Mouse (Mus musculus) small intestine, adult 2 months (tissue): Measurements from ENCODE around the gene B4galt4. TPM values are rescaled to one million over a fixed set of nuclear protein-coding genes. Genes with fewer than 3 reads are reported as not detected.

Source experiments
- H3K27ac ChIP-seq: fragments of 200-500 bp; 2 replicates; pipeline ENCODE4 v1.5.1; 2012; ENCODE audit warnings: low read depth, low read length, control low read depth, inconsistent platforms; ENCODE audit not compliant: insufficient read depth
- H3K27me3 ChIP-seq: fragments of 200-500 bp; 2 replicates; pipeline ENCODE4 v1.6.1; 2012; ENCODE audit warnings: mild to moderate bottlenecking, moderate library complexity, low read length, inconsistent platforms; ENCODE audit not compliant: control insufficient read depth, insufficient read depth
- H3K36me3 ChIP-seq: fragments of 200-500 bp; 2 replicates; pipeline ENCODE4 v1.6.1; 2012; ENCODE audit warnings: mild to moderate bottlenecking, low read length, control low read depth, inconsistent platforms; ENCODE audit not compliant: control insufficient read depth, insufficient read depth
- H3K4me1 ChIP-seq: fragments of 200-500 bp; 2 replicates; pipeline ENCODE4 v1.6.1; 2012; ENCODE audit warnings: low read length, inconsistent platforms, mixed read lengths; ENCODE audit not compliant: control insufficient read depth, insufficient read depth, insufficient read length
- H3K4me3 ChIP-seq: fragments of 200-500 bp; 2 replicates; pipeline ENCODE4 v1.5.1; 2012; ENCODE audit warnings: low read depth, mild to moderate bottlenecking, control low read depth, inconsistent platforms, low read length, moderate library complexity
- CTCF ChIP-seq: fragments of 200-500 bp; IDR thresholded peaks from 2 replicates; pipeline ENCODE4 v1.5.1; 2012; ENCODE audit warnings: low read depth, mild to moderate bottlenecking, control low read depth, inconsistent platforms, low read length, moderate library complexity, mixed read lengths; ENCODE audit not compliant: insufficient replicate concordance, insufficient read length; ENCODE audit errors: extremely low read depth
- POLR2A ChIP-seq: fragments of 200-500 bp; IDR thresholded peaks from 2 replicates; pipeline ENCODE4 v1.6.1; 2012; ENCODE audit warnings: low read depth, mild to moderate bottlenecking, control low read depth, inconsistent platforms, low read length, moderate library complexity
- WGBS: fragments of 180-500 bp; shearing (Covaris S2); methylation state at CpG from one replicate; pipeline ENCODE4 v1.1.7; 2018; 5-methylcytosine and 5-hydroxymethylcytosine counted together
- polyA plus RNA-seq: library from polyadenylated mRNA; depleted of rRNA; stranded (reverse); fragments of >200 nt; gene quantifications from 2 replicates; pipeline ENCODE4 v1.2.3, GENCODE M21; 2012

B4galt4 gene
- polyA plus RNA-seq, 1 experiment, result 8.7 TPM

GRCm38 (mm10) chr16:38702316-38702715, 39.7 kb upstream of the B4galt4 start:
- H3K27me3 ChIP-seq, result no peaks in the 10 kb centered on the region
- H3K4me1 ChIP-seq, result peaks cover 4% of the 10 kb centered on the region
- TF ChIP-seq CTCF (no peak), POLR2A (no peak)
- 88% methylated on average over 3 of the region's 3 CpGs for WGBS
- no peaks in the 10 kb centered on the region for H3K36me3 ChIP-seq
- H3K4me3 ChIP-seq, result no peak overlapping the region
- no peak overlapping the region for H3K27ac ChIP-seq

GRCm38 (mm10) chr16:38703501-38703900, 38.6 kb upstream of the B4galt4 start:
- Histone ChIP-seq H3K27ac (no peak overlapping the region), H3K36me3 (no peaks in the 10 kb centered on the region), H3K4me3 (no peak overlapping the region), H3K27me3 (no peaks in the 10 kb centered on the region), H3K4me1 (peaks cover 4% of the 10 kb centered on the region)
- TF ChIP-seq CTCF (no peak), POLR2A (no peak)
- 73% methylated on average over 6 of the region's 6 CpGs for WGBS

- H3K4me3 ChIP-seq, result no peak overlapping the region
- 44% methylated on average over 9 of the region's 9 CpGs for WGBS
- H3K27me3 ChIP-seq, result no peaks in the 10 kb centered on the region
- H3K27ac ChIP-seq, result no peak overlapping the region
- no peaks in the 10 kb centered on the region for H3K36me3 ChIP-seq
- TF ChIP-seq CTCF, result no peak
- no peak for TF ChIP-seq POLR2A
- peaks cover 4% of the 10 kb centered on the region for H3K4me1 ChIP-seq
Observed at GRCm38 (mm10) chr16:38705531-38706281, 36.4 kb upstream of the B4galt4 start.

GRCm38 (mm10) chr16:38706782-38707181, 35.3 kb upstream of the B4galt4 start:
- H3K27ac ChIP-seq, result no peak overlapping the region
- 67% methylated on average over 7 of the region's 7 CpGs for WGBS
- TF ChIP-seq CTCF (no peak), POLR2A (no peak)
- peaks cover 4% of the 10 kb centered on the region for H3K4me1 ChIP-seq
- H3K4me3 ChIP-seq, result no peak overlapping the region
- H3K36me3 ChIP-seq, result no peaks in the 10 kb centered on the region
- H3K27me3 ChIP-seq, result no peaks in the 10 kb centered on the region

GRCm38 (mm10) chr16:38708962-38709520, 33.0 kb upstream of the B4galt4 start:
- H3K4me3 ChIP-seq, result 0 out of 2 replicates have a peak overlapping the region, but pooled peaks have one; percentile 9
- no peaks in the 10 kb centered on the region for H3K27me3 ChIP-seq
- H3K36me3 ChIP-seq, result no peaks in the 10 kb centered on the region
- 71% methylated on average over 7 of the region's 7 CpGs for WGBS
- no peak for TF ChIP-seq CTCF
- TF ChIP-seq POLR2A, result no peak
- no peak overlapping the region for H3K27ac ChIP-seq
- H3K4me1 ChIP-seq, result peaks cover 4% of the 10 kb centered on the region

GRCm38 (mm10) chr16:38711245-38711644, 30.8 kb upstream of the B4galt4 start:
- TF ChIP-seq CTCF, result no peak
- TF ChIP-seq POLR2A, result no peak
- 60% methylated on average over 4 of the region's 4 CpGs for WGBS
- Histone ChIP-seq H3K4me3 (no peak overlapping the region), H3K27ac (no peak overlapping the region; the same call in 1 of the 2 replicates), H3K4me1 (no peaks in the 10 kb centered on the region; the same call in 1 of the 2 replicates), H3K27me3 (no peaks in the 10 kb centered on the region), H3K36me3 (no peaks in the 10 kb centered on the region)

GRCm38 (mm10) chr16:38712105-38712504, 30.0 kb upstream of the B4galt4 start:
- Histone ChIP-seq H3K27ac (peak overlapping the region; percentile 91), H3K4me1 (no peaks in the 10 kb centered on the region), H3K36me3 (no peaks in the 10 kb centered on the region), H3K4me3 (peak overlapping the region; percentile 95), H3K27me3 (no peaks in the 10 kb centered on the region)
- 7% methylated on average over 12 of the region's 12 CpGs for WGBS
- TF ChIP-seq CTCF, result no peak
- no peak for TF ChIP-seq POLR2A
